Mouse (Mus musculus) E14TG2a.4 (cell line): ENCODE measurements at regions not wholly inside any gene's neighbourhood (a gene's known extent, or its start where the extent isn't known, plus 50 kb on each side); places are given as distances from the start of the nearest gene placed in this dataset.

ENCODE experiments used
- H3K27me3 ChIP-seq: 2 replicates; pipeline ENCODE4 v1.6.1; 2014; ENCODE audit warnings: low read length, control low read depth; ENCODE audit not compliant: insufficient read depth
- H3K36me3 ChIP-seq: 2 replicates; pipeline ENCODE4 v1.6.1; 2014; ENCODE audit warnings: low read length, control low read depth; ENCODE audit not compliant: insufficient read depth
- H3K4me1 ChIP-seq: replicated peaks from 2 replicates; pipeline ENCODE4 v1.6.1; 2014; ENCODE audit warnings: low read depth, low read length, control low read depth
- H3K4me3 ChIP-seq: replicated peaks from 2 replicates; pipeline ENCODE4 v1.5.1; 2014; ENCODE audit warnings: mild to moderate bottlenecking, low read length
- H3K9me3 ChIP-seq: 2 replicates; pipeline ENCODE4 v1.6.1; 2014; ENCODE audit warnings: low read length, control low read depth
- CTCF ChIP-seq: conservative IDR thresholded peaks from 2 replicates; pipeline ENCODE4 v1.5.1; 2014; ENCODE audit warnings: low read length
- NANOG ChIP-seq: IDR thresholded peaks from 2 replicates; pipeline ENCODE4 v1.6.1; 2014; ENCODE audit warnings: borderline replicate concordance, low read length, mixed read lengths
- POU5F1 ChIP-seq: IDR thresholded peaks from 2 replicates; pipeline ENCODE4 v1.6.1; 2014; ENCODE audit warnings: low read length, borderline replicate concordance

- 0 out of 2 replicates have a peak, but pooled peaks cover 3% of the 10 kb centered on the region for H3K9me3 ChIP-seq
- no peaks in the 10 kb centered on the region for H3K27me3 ChIP-seq
- no peaks in the 10 kb centered on the region for H3K36me3 ChIP-seq
- no peak overlapping the region for H3K4me3 ChIP-seq
- no peaks in the 10 kb centered on the region for H3K4me1 ChIP-seq
- TF ChIP-seq POU5F1 = no peak
- no peak for TF ChIP-seq CTCF
- TF ChIP-seq NANOG = no peak
These were observed 71.0 kb upstream of the Sptlc3 start for GRCm38 (mm10) chr2:139422678-139423077.

DNA sequence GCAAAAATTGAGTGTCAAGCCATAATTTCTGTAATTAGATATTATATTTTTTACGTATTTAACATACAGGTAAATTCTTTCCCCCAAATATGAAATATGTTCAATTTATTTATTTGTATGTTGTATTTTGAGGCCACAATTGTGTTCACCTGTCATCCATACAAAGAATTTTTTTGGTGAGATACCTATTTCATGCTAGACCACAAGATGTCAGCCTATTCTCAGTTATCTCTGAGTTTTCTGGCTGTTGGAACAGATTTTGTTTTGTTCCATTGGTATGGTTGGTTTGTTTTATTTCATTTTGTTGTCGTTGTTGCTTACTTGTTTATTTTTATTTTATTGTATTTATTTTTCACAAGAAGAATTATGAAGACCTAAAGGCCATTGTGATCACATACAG is 70.3 kb upstream of the Sptlc3 start:
- Histone ChIP-seq H3K4me3 (no peak overlapping the region), H3K9me3 (0 out of 2 replicates have a peak, but pooled peaks cover 3% of the 10 kb centered on the region), H3K27me3 (no peaks in the 10 kb centered on the region), H3K4me1 (no peaks in the 10 kb centered on the region), H3K36me3 (no peaks in the 10 kb centered on the region)
- TF ChIP-seq CTCF (no peak), NANOG (no peak), POU5F1 (no peak)
